Mouse (Mus musculus) MEL (cell line): ENCODE data around the gene Klf14. TPM values are rescaled to one million over a fixed set of nuclear protein-coding genes. Genes with fewer than 3 reads are reported as not detected.

ENCODE experiments used
- DNase-seq: peaks from one replicate; pipeline ENCODE4 v3.0.0; 2011; ENCODE audit warnings: low read depth, low spot score
- H3K27ac ChIP-seq: 2 replicates; pipeline ENCODE4 v1.5.1; 2012; ENCODE audit warnings: low read depth, mild to moderate bottlenecking, control low read depth, low read length, moderate library complexity; ENCODE audit not compliant: control insufficient read depth
- H3K27me3 ChIP-seq, 2 experiments: fragments of 150-350 bp in 1 of 2; sonication (generic) in 1 of 2; 2 replicates each; pipeline ENCODE4 v1.6.1; 2012; ENCODE audit warnings: low read length in 2 of 2, mild to moderate bottlenecking in 2 of 2, improper control_type of control experiment in 1 of 2, moderate library complexity in 1 of 2; ENCODE audit not compliant: insufficient read depth in 2 of 2, control insufficient read depth in 1 of 2
- H3K36me3 ChIP-seq, 2 experiments: 2 replicates each; pipeline ENCODE4 v1.6.1; 2012 to 2014; ENCODE audit warnings: low read length in 2 of 2, improper control_type of control experiment in 1 of 2, inconsistent platforms in 1 of 2, mild to moderate bottlenecking in 1 of 2; ENCODE audit not compliant: insufficient read depth in 2 of 2, control insufficient read depth in 1 of 2
- H3K4me1 ChIP-seq, 2 experiments: fragments of 150-350 bp in 1 of 2; sonication (generic) in 1 of 2; 2 replicates each; pipeline ENCODE4 v1.6.1; 2012; ENCODE audit warnings: low read length in 2 of 2, improper control_type of control experiment in 1 of 2, mild to moderate bottlenecking in 1 of 2; ENCODE audit not compliant: insufficient read depth in 2 of 2, control insufficient read depth in 1 of 2
- H3K4me3 ChIP-seq, 2 experiments: fragments of 150-350 bp in 1 of 2; sonication (generic) in 1 of 2; 2 replicates each; pipeline ENCODE4 v1.5.1; 2012; ENCODE audit warnings: low read depth in 2 of 2, low read length in 2 of 2, mild to moderate bottlenecking in 2 of 2, moderate library complexity in 2 of 2, control low read depth in 1 of 2, improper control_type of control experiment in 1 of 2; ENCODE audit not compliant: control insufficient read depth in 1 of 2, insufficient read depth in 1 of 2
- H3K79me2 ChIP-seq: 2 replicates; pipeline ENCODE4 v1.6.1; 2012; ENCODE audit warnings: mild to moderate bottlenecking, low read length, moderate library complexity; ENCODE audit not compliant: control insufficient read depth, poor library complexity, insufficient read depth
- H3K9ac ChIP-seq: 2 replicates; pipeline ENCODE4 v1.6.1; 2012; ENCODE audit warnings: low read depth, mild to moderate bottlenecking, control low read depth, low read length, moderate library complexity; ENCODE audit not compliant: control insufficient read depth, poor library complexity, severe bottlenecking
- H3K9me3 ChIP-seq: fragments of 150-350 bp; sonication (generic); replicated peaks from 2 replicates; pipeline ENCODE4 v1.6.1; 2012; ENCODE audit warnings: mild to moderate bottlenecking, low read length, improper control_type of control experiment, moderate library complexity; ENCODE audit not compliant: insufficient read depth
- CHD1 ChIP-seq: IDR thresholded peaks from 2 replicates; pipeline ENCODE4 v1.6.1; 2012; ENCODE audit warnings: low read depth, mild to moderate bottlenecking, inconsistent platforms, low read length, improper control_type of control experiment
- ELF1 ChIP-seq: IDR thresholded peaks from 2 replicates; pipeline ENCODE4 v1.6.1; 2014; ENCODE audit warnings: low read depth, mild to moderate bottlenecking, inconsistent platforms, low read length, improper control_type of control experiment, moderate library complexity
- EP300 ChIP-seq, 2 experiments: IDR thresholded peaks; 2 replicates each; pipeline ENCODE4 v1.6.1; 2011; ENCODE audit warnings: improper control_type of control experiment in 2 of 2, low read length in 2 of 2, low read depth in 1 of 2, mild to moderate bottlenecking in 1 of 2
- ETS1 ChIP-seq: IDR thresholded peaks from 2 replicates; pipeline ENCODE4 v1.6.1; 2012; ENCODE audit warnings: low read depth, mild to moderate bottlenecking, inconsistent platforms, low read length, improper control_type of control experiment, moderate library complexity
- GABPA ChIP-seq: IDR thresholded peaks from 2 replicates; pipeline ENCODE4 v1.6.1; 2012; ENCODE audit warnings: low read depth, mild to moderate bottlenecking, inconsistent platforms, low read length, improper control_type of control experiment, moderate library complexity
- GATA1 ChIP-seq: IDR thresholded peaks from 2 replicates; pipeline ENCODE4 v1.6.1; 2011; ENCODE audit warnings: low read depth, low read length, improper control_type of control experiment
- JUND ChIP-seq: IDR thresholded peaks from 2 replicates; pipeline ENCODE4 v1.6.1; 2011; ENCODE audit warnings: low read depth, mild to moderate bottlenecking, improper control_type of control experiment, low read length
- MAFK ChIP-seq: IDR thresholded peaks from 2 replicates; pipeline ENCODE4 v1.6.1; 2011; ENCODE audit warnings: low read depth, mild to moderate bottlenecking, low read length, improper control_type of control experiment, borderline replicate concordance
- MEF2A ChIP-seq: IDR thresholded peaks from 2 replicates; pipeline ENCODE4 v1.6.1; 2014; ENCODE audit warnings: low read depth, mild to moderate bottlenecking, inconsistent platforms, low read length, improper control_type of control experiment; ENCODE audit not compliant: poor library complexity, insufficient replicate concordance, severe bottlenecking; ENCODE audit errors: extremely low read depth
- NELFE ChIP-seq: IDR thresholded peaks from 2 replicates; pipeline ENCODE4 v1.6.1; 2011; ENCODE audit warnings: low read depth, low read length, improper control_type of control experiment
- POLR2AphosphoS2 ChIP-seq: IDR thresholded peaks from 2 replicates; pipeline ENCODE4 v1.6.1; 2011; ENCODE audit warnings: low read length, improper control_type of control experiment
- RCOR1 ChIP-seq: IDR thresholded peaks from 2 replicates; pipeline ENCODE4 v1.6.1; 2012; ENCODE audit warnings: low read depth, mild to moderate bottlenecking, inconsistent platforms, low read length, improper control_type of control experiment
- TBP ChIP-seq: IDR thresholded peaks from 2 replicates; pipeline ENCODE4 v1.8.0; 2011; ENCODE audit warnings: low read depth, low read length, improper control_type of control experiment
- USF2 ChIP-seq, 2 experiments: IDR thresholded peaks; 2 replicates each; pipeline ENCODE4 v1.6.1; 2011 to 2012; ENCODE audit warnings: improper control_type of control experiment in 2 of 2, low read length in 2 of 2, borderline replicate concordance in 1 of 2, inconsistent platforms in 1 of 2, low read depth in 1 of 2, mild to moderate bottlenecking in 1 of 2; ENCODE audit not compliant: insufficient read depth in 1 of 2
- polyA plus RNA-seq, 2 experiments: library from polyadenylated mRNA; stranded (reverse) in 1 of 2; unstranded in 1 of 2; fragments of >175 nt in 1 of 2; fragments of >200 nt in 1 of 2; gene quantifications; 2 replicates each; pipeline versions ENCODE4 v1.2.1 to v1.2.4; 2012; ENCODE audit warnings: low replicate concordance in 2 of 2, low read depth in 1 of 2; ENCODE audit not compliant: insufficient read length in 2 of 2, insufficient read depth in 1 of 2, missing spikeins in 1 of 2
- total RNA-seq: library from RNA; depleted of rRNA; stranded (reverse); fragments of 300-350 nt; gene quantifications from 2 replicates; pipeline ENCODE4 v1.2.3, GENCODE M21; 2012

The Klf14 gene
- total and polyA plus RNA-seq, 3 experiments, result not detected

GRCm38 (mm10) chr6:30957784-30958735, 818 bp downstream of the Klf14 start:
- no peaks in the 10 kb centered on the region for H3K79me2 ChIP-seq
- H3K9ac ChIP-seq, result no peak overlapping the region
- no peak overlapping the region for H3K4me3 ChIP-seq
- no peak for DNase-seq
- no peaks in the 10 kb centered on the region for H3K36me3 ChIP-seq
- no peaks in the 10 kb centered on the region for H3K9me3 ChIP-seq
- H3K4me1 ChIP-seq, result no peaks in the 10 kb centered on the region
- H3K27me3 ChIP-seq, result peaks cover 2 to 14% of the 10 kb centered on the region in 2 experiments
- TF ChIP-seq NELFE, result no peak
- TF ChIP-seq ETS1, result no peak
- TF ChIP-seq GATA1, result no peak
- H3K27ac ChIP-seq, result no peak overlapping the region

GRCm38 (mm10) chr6:30939264-30939663, 19.6 kb downstream of the Klf14 start:
- Histone ChIP-seq H3K27me3 (peaks cover 1 to 2% of the 10 kb centered on the region in 2 experiments), H3K36me3 (no peaks in the 10 kb centered on the region), H3K27ac (no peak overlapping the region), H3K79me2 (no peaks in the 10 kb centered on the region), H3K4me3 (no peak overlapping the region), H3K9me3 (no peaks in the 10 kb centered on the region), H3K4me1 (no peaks in the 10 kb centered on the region), H3K9ac (no peak overlapping the region)
- TF ChIP-seq ETS1 (no peak), JUND (no peak), RCOR1 (no peak), MEF2A (no peak), NELFE (no peak), EP300 (IDR thresholded peaks at IDR 0.05; ENCODE audit: low read depth in 1 of 2, low read length in 2 of 2) (no peak), GABPA (no peak), POLR2AphosphoS2 (no peak), ELF1 (no peak), USF2 (IDR thresholded peaks at IDR 0.05; ENCODE audit: borderline replicate concordance in 1 of 2, insufficient read depth in 1 of 2, low read depth in 1 of 2, low read length in 2 of 2) (no peak), MAFK (no peak), CHD1 (no peak), TBP (no peak)
- no peak for DNase-seq
